Mouse (Mus musculus) myocyte (in vitro differentiated cells): ENCODE results near the gene Gm1043. TPM values are rescaled to one million over a fixed set of nuclear protein-coding genes. Genes with fewer than 3 reads are reported as not detected.

ENCODE experiments used
- H3K27me3 ChIP-seq: one replicate; pipeline ENCODE4 v1.6.1; 2011; ENCODE audit not compliant: control insufficient read depth, insufficient read depth, insufficient read length
- H3K36me3 ChIP-seq: one replicate; pipeline ENCODE4 v1.6.1; 2011; ENCODE audit not compliant: control insufficient read depth, insufficient read depth
- H3K4me2 ChIP-seq: one replicate; pipeline ENCODE4 v1.6.1; 2011; ENCODE audit warnings: low read depth, control low read depth
- H3K4me3 ChIP-seq: one replicate; pipeline ENCODE4 v1.5.1; 2011; ENCODE audit warnings: mild to moderate bottlenecking, control low read depth, moderate library complexity
- H3K79me2 ChIP-seq: one replicate; pipeline ENCODE4 v1.6.1; 2011; ENCODE audit not compliant: control insufficient read depth, insufficient read depth
- H3ac ChIP-seq: one replicate; pipeline ENCODE4 v1.6.1; 2011; ENCODE audit not compliant: control insufficient read depth, insufficient read length
- CEBPB ChIP-seq: IDR thresholded peaks from 2 replicates; pipeline ENCODE4 v1.6.1; 2011; ENCODE audit warnings: mild to moderate bottlenecking, moderate library complexity; ENCODE audit not compliant: poor library complexity, insufficient read depth, severe bottlenecking
- E2F4 ChIP-seq: IDR thresholded peaks from one replicate; pipeline ENCODE4 v1.6.1; 2011; ENCODE audit warnings: mild to moderate bottlenecking, control low read depth, moderate library complexity; ENCODE audit not compliant: insufficient read depth
- MAX ChIP-seq: IDR thresholded peaks from one replicate; pipeline ENCODE4 v1.6.1; 2011; ENCODE audit warnings: low read depth, mild to moderate bottlenecking, control low read depth
- MYOD1 ChIP-seq, 3 experiments: IDR thresholded peaks; one replicate each; pipeline ENCODE4 v1.6.1; 2011; ENCODE audit warnings: control low read depth in 2 of 3, low read depth in 2 of 3, mild to moderate bottlenecking in 2 of 3, moderate library complexity in 1 of 3; ENCODE audit not compliant: insufficient read length in 2 of 3, control insufficient read depth in 1 of 3
- MYOG ChIP-seq, 3 experiments: IDR thresholded peaks; one replicate each; pipeline ENCODE4 v1.6.1; 2011; ENCODE audit warnings: control low read depth in 2 of 3, low read depth in 2 of 3, mild to moderate bottlenecking in 2 of 3; ENCODE audit not compliant: insufficient read length in 2 of 3, control insufficient read depth in 1 of 3, insufficient read depth in 1 of 3
- POLR2A ChIP-seq: IDR thresholded peaks from one replicate; pipeline ENCODE4 v1.6.1; 2011; ENCODE audit warnings: low read depth, mild to moderate bottlenecking, control low read depth, moderate library complexity; ENCODE audit not compliant: insufficient read length
- POLR2AphosphoS2 ChIP-seq: IDR thresholded peaks from one replicate; pipeline ENCODE4 v1.6.1; 2011; ENCODE audit warnings: low read depth, control low read depth; ENCODE audit not compliant: insufficient read length
- REST ChIP-seq: IDR thresholded peaks from one replicate; pipeline ENCODE4 v1.6.1; 2011; ENCODE audit warnings: mild to moderate bottlenecking, control low read depth, moderate library complexity; ENCODE audit not compliant: insufficient read depth, insufficient read length
- SRF ChIP-seq: IDR thresholded peaks from one replicate; pipeline ENCODE4 v1.6.1; 2011; ENCODE audit warnings: low read depth; ENCODE audit not compliant: control insufficient read depth, insufficient read length
- TCF12 ChIP-seq: IDR thresholded peaks from one replicate; pipeline ENCODE4 v1.6.1; 2011; ENCODE audit warnings: mild to moderate bottlenecking, control low read depth; ENCODE audit not compliant: poor library complexity, insufficient read depth, severe bottlenecking
- TCF3 ChIP-seq: IDR thresholded peaks from one replicate; pipeline ENCODE4 v1.6.1; 2011; ENCODE audit warnings: low read depth, control low read depth; ENCODE audit not compliant: insufficient read length
- USF1 ChIP-seq: IDR thresholded peaks from one replicate; pipeline ENCODE4 v1.6.1; 2011; ENCODE audit warnings: low read depth, mild to moderate bottlenecking, control low read depth, moderate library complexity
- polyA plus RNA-seq: library from polyadenylated mRNA; unstranded; fragments of >200 nt; fragmentation: generic; extraction: Trizol; gene quantifications from one replicate; pipeline ENCODE4 v1.2.1, GENCODE M21; 2012; ENCODE audit warnings: missing spikeins

The Gm1043 gene
- polyA plus RNA-seq, 1 experiment, result not detected

DNA sequence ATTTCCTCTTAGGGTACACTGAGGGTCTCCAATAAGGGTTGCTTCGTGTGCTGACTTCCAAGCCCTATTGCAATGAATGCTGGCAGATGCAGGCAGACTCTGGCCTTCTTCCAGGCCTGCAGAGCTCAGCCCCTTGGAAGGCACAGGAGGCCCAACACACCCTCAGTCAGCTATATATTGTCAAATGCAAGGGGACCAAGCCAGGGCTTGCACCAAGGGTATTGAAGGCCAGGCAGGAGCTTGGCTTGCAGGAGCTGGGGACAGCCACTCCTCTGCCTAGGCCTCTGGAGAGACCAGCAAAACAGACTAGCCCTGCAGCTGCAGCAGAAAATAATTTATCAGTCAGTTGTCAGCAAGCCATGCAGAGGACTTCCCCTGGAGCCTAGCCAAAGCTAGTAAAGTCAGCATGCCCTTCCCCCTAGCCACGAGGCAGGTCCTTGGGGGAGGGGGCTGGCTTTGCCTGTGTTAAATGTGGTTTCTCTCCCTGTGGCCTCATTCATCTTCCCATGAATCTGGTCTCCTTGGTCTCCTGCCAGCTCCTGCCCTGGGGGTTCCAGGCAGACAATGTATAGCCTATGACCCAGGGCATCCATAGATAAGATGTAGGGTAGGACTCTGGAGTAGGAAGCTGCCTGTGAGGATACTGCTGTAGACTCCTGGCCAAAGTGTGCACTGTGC, 113.0 kb downstream of the Gm1043 start:
- Histone ChIP-seq H3K79me2 (no peaks in the 10 kb centered on the region), H3K4me3 (no peak overlapping the region), H3K27me3 (peaks cover 13% of the 10 kb centered on the region), H3ac (no peak overlapping the region), H3K36me3 (no peaks in the 10 kb centered on the region), H3K4me2 (no peak overlapping the region)
- no peak for TF ChIP-seq MYOD1 (IDR thresholded peaks at IDR 0.05; ENCODE audit: control insufficient read depth in 1 of 3, insufficient read length in 2 of 3, low read depth in 2 of 3)
- no peak for TF ChIP-seq REST
- no peak for TF ChIP-seq E2F4
- TF ChIP-seq SRF, result no peak
- TF ChIP-seq POLR2A, result no peak
- no peak for TF ChIP-seq MYOG (IDR thresholded peaks at IDR 0.05; ENCODE audit: control insufficient read depth in 1 of 3, insufficient read depth in 1 of 3, insufficient read length in 2 of 3, low read depth in 2 of 3)
- TF ChIP-seq CEBPB, result no peak
- no peak for TF ChIP-seq TCF12
- TF ChIP-seq TCF3, result no peak
- TF ChIP-seq USF1, result no peak
- no peak for TF ChIP-seq POLR2AphosphoS2
- TF ChIP-seq MAX, result no peak

DNA sequence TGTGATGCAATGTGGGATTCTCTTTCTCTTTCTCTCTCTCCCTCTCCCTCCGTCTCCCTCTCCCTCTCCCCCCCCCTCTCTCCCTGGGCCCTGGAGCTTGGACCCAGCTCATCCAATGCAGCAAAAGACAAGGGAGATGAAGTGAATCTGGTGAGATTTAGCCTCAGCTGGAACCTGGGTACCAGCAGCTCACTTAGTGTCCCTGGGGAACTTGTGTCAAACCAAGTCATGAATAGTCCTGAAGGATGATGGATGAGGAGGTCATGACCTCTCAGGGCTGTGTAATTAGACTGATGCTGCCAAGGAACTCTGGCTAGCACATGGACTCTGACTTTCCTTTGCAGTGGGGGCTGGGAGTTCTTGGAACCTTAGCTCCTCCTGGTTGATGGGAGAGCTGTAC, 117.1 kb downstream of the Gm1043 start:
- Histone ChIP-seq H3K79me2 (no peaks in the 10 kb centered on the region), H3K36me3 (no peaks in the 10 kb centered on the region), H3K4me2 (no peak overlapping the region), H3K27me3 (no peaks in the 10 kb centered on the region), H3K4me3 (no peak overlapping the region), H3ac (no peak overlapping the region)
- no peak for TF ChIP-seq E2F4
- TF ChIP-seq TCF3, result no peak
- TF ChIP-seq CEBPB, result no peak

DNA sequence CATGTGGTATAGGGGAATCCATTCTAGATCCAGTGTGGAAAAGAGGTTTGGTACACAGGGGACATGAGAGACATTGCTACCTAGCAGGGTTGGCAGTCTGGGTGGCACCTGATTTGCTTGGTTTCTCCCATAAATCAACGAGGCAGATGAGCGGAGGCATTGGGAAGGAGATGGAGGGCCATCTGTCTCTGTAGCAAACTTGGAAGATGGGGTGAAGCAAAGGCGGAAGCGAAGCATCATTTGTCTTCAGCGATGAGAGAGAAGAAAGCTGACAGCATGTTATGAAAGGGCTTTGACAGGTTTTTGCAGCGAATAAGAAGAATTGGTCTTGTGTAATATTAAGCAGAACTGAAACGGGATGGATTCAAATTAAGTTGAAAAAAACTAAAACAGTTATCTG, 119.7 kb downstream of the Gm1043 start:
- H3ac ChIP-seq, result no peak overlapping the region
- TF ChIP-seq MAX, result no peak
- TF ChIP-seq E2F4, result no peak
- TF ChIP-seq CEBPB, result no peak
- TF ChIP-seq TCF3, result no peak
- no peak for TF ChIP-seq MYOD1 (IDR thresholded peaks at IDR 0.05; ENCODE audit: control insufficient read depth in 1 of 3, insufficient read length in 2 of 3, low read depth in 2 of 3)
- H3K4me3 ChIP-seq, result no peak overlapping the region
- peaks cover 4% of the 10 kb centered on the region for H3K27me3 ChIP-seq
- H3K79me2 ChIP-seq, result no peaks in the 10 kb centered on the region
- H3K36me3 ChIP-seq, result no peaks in the 10 kb centered on the region
- no peak overlapping the region for H3K4me2 ChIP-seq

DNA sequence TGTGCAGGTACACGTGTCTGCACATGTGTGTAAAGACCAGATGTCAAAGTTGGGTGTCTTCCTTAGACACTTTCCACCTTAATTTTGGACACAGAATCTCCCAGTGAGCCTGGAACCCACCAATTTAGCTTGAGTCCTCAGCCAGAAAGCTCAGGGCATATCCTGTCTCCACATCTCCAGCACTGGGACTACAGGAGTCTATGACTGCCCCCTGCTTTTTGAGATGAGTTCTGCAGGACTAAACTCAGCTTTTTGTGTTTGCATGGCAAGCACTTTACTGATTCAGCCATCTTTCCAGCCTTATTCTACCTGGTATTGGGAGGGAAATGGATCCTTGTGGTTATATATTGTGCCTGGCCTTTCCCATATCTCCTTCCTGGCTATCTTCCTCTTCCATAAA, 120.2 kb downstream of the Gm1043 start:
- H3K4me3 ChIP-seq, result no peak overlapping the region
- no peaks in the 10 kb centered on the region for H3K79me2 ChIP-seq
- H3K36me3 ChIP-seq, result no peaks in the 10 kb centered on the region
- H3K4me2 ChIP-seq, result no peak overlapping the region
- H3K27me3 ChIP-seq, result peaks cover 7% of the 10 kb centered on the region
- no peak overlapping the region for H3ac ChIP-seq
- no peak for TF ChIP-seq MYOD1 (IDR thresholded peaks at IDR 0.05; ENCODE audit: control insufficient read depth in 1 of 3, insufficient read length in 2 of 3, low read depth in 2 of 3)
- no peak for TF ChIP-seq MAX
- TF ChIP-seq TCF12, result no peak
- TF ChIP-seq POLR2A, result no peak
- TF ChIP-seq REST, result no peak
- TF ChIP-seq CEBPB, result no peak
- TF ChIP-seq E2F4, result no peak
- TF ChIP-seq SRF, result no peak
- TF ChIP-seq POLR2AphosphoS2, result no peak
- no peak for TF ChIP-seq TCF3

DNA sequence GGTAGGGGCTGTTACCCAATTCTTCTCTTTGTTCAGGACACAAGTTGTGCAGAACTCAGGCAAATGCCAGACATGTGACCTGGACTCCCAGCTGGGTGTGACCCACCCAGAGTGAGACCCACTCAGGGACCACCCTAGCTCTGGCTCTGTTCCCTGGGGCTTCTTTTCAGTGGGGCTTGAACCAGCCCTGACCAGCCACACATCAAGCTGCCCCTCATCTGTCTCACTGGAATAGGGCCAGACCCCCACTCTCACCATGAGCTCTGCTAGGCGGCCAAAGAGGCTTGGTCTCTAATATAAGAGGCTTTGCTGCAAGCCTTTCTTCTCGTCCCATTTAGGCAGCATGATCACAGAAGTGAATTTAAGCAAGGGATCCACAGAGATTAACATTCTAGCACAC, 121.2 kb downstream of the Gm1043 start:
- peaks cover 9% of the 10 kb centered on the region for H3K27me3 ChIP-seq
- no peak overlapping the region for H3K4me3 ChIP-seq
- H3K4me2 ChIP-seq, result no peak overlapping the region
- TF ChIP-seq MYOD1 (IDR thresholded peaks at IDR 0.05; ENCODE audit: control insufficient read depth in 1 of 3, insufficient read length in 2 of 3, low read depth in 2 of 3) (no peak), REST (no peak), MYOG (IDR thresholded peaks at IDR 0.05; ENCODE audit: control insufficient read depth in 1 of 3, insufficient read depth in 1 of 3, insufficient read length in 2 of 3, low read depth in 2 of 3) (no peak), SRF (no peak), POLR2A (no peak), TCF3 (no peak), TCF12 (no peak), POLR2AphosphoS2 (no peak), USF1 (no peak), MAX (no peak), E2F4 (no peak), CEBPB (no peak)
- no peak overlapping the region for H3ac ChIP-seq
- no peaks in the 10 kb centered on the region for H3K36me3 ChIP-seq
- H3K79me2 ChIP-seq, result no peaks in the 10 kb centered on the region
